Mouse (Mus musculus) neutrophil, adult 5-6 weeks (primary cell): ENCODE results near the gene Wdfy2. TPM values are rescaled to one million over a fixed set of nuclear protein-coding genes. Genes with fewer than 3 reads are reported as not detected.
"Not testable (repeated sequence)": the region's sequence is repeated elsewhere in the genome, so short reads cannot be mapped to it uniquely, and the experiment has no call there.

Experiments
- ATAC-seq: fragments of 151-379, 151-347 bp; 2 replicates; pipeline ENCODE4 v1.8.0; 2017; ENCODE audit warnings: mild to moderate bottlenecking, moderate TSS enrichment; ENCODE audit not compliant: insufficient number of reproducible peaks, poor library complexity, low FRiP score, severe bottlenecking; ENCODE audit errors: extremely low read depth
- total RNA-seq: library from RNA; stranded (forward); fragments of 200-1000 nt; gene quantifications from 2 replicates; pipeline ENCODE4 v1.2.3, GENCODE M21; 2017

Gene Wdfy2
- total RNA-seq, 1 experiment from 2014 or later = 48.5 TPM

GRCm38 (mm10) chr14:62871932-62872331 lies 34.5 kb downstream of the Wdfy2 start:
- no peak for ATAC-seq

- no peak for ATAC-seq
Measured at GRCm38 (mm10) chr14:62873820-62874219, 36.3 kb downstream of the Wdfy2 start.

DNA sequence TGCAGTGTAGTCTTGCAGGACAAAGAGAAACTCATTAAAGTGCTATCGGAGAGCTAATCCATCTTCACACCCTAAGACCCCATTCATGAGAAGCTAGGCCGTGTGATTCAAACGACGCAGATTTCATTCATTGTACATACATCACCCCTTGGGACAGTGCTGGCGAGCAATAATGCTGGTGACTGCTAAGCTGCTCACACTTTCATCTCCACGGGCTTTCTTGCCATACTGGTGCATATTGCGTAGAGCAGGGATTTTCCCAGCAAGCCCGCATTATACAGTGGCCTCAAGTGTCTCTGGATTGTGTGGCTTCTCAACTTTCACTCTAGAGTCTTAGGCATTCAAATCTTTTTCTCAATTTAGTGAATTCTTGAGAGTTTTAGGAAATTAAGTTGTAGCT lies 36.9 kb downstream of the Wdfy2 start:
- ATAC-seq = no peak

- no peak for ATAC-seq
Measured at GRCm38 (mm10) chr14:62878076-62878475, 40.6 kb downstream of the Wdfy2 start.

DNA sequence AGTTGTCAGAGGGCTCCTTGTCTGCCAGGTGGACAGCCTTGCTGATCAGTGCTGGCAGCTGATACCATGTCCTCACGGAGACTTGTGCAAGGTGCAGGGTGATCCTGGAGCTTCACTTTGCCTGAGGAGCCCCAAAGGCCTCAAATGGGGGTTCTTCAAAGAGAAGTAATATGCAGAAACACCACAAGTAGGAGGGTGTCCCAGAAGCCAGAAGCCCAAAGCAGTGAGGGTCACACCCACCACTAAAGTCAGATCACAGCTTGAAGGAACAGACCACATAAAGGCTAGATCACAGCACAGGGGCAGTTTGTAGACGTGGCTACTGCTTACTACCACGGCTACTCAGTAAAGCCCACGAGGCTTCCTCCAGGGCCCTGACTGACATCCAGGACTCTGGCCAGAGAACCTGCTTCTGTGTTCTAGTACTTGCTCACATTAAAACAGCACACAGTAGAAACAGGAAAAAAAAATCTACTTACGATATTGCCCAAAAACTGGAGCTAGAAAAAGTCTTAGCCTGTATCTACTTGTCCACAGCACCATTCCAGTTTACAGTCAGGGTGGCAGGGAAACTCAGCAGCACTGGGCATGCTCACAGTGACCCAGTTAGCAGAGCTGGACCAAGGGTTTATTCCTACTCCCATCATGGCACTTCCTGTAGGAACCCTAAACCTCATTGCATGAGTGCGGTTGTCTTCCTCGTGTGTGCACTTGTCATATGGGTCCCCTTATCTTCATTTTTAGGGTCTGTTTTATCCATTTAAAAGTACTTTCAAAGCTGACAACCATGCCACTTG lies 41.4 kb downstream of the Wdfy2 start:
- ATAC-seq = no peak

- peak; percentile 75 for ATAC-seq
Measured at GRCm38 (mm10) chr14:62879497-62879896, 42.0 kb downstream of the Wdfy2 start.

- no peak for ATAC-seq
Measured at GRCm38 (mm10) chr14:62880084-62880851, 42.8 kb downstream of the Wdfy2 start.

DNA sequence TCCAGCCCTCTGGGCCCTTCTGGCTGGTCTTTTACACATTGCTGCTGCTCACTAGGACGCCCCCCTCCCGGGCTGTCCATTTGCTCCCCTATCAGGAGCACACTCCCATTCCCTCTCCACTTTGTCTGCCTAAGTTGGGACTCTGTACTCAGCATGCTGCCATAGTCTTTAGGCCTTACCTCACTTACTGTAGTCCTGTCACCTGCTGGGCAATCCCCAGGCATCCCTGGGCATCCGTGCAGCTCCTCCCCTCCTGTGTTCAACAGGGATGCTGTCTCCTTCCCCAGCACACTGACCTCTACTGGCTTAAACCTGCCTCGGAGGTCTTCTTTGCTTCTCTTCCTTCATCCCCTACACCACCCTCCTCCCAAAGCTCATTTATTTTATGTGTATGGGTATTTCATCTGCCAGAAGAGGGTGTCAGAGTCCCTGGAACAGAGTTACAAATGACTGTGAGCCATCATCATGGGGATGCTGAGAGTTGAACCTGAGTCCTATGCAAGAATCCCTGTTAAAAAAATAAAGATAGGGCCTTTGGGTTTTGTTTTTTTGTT lies 44.7 kb downstream of the Wdfy2 start:
- no peak for ATAC-seq

- no peak for ATAC-seq
Measured at GRCm38 (mm10) chr14:62883551-62883950, 46.1 kb downstream of the Wdfy2 start.

DNA sequence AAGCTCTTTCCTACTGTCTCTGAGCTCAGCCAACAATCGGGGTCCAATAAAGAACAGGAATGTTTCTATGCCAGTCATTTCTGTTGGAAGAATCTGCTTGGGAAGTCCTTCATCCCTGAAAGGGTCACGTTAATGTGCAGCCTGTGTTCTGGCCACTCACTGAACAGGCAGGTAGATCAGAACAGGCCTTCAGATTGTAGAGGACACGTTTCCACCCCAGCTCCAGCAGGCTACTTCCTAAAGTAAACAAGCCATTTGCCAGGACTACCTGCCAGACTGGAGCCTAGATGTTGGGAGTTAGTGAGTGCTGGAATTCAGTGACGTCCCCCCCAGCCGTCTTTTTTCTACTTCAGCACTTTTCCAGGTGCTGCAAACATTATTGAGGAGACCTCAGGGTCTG lies 46.7 kb downstream of the Wdfy2 start:
- ATAC-seq = no peak

GRCm38 (mm10) chr14:62884639-62885038 lies 47.2 kb downstream of the Wdfy2 start:
- ATAC-seq = no peak

DNA sequence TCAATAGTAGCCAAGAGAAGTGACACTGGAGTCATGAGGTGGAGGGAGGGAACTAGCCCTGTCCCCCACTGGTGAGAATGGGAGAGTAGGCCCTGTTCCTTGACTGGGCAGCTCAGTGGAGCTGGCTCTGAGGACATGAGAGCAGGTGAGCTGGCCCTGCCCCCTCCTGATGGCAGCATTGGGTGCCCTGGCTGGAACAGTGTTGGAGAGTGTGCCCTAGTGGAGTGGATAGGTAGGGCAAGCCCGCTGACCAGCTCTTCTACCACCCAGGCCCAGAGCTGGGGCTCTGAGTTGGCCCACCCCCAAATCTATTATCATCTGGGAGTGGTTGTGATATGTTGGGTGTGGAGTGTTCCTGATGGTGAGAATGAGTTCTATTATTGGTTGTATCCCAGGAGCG lies 47.7 kb downstream of the Wdfy2 start:
- ATAC-seq = peak; percentile 44; the same call in 1 of the 2 replicates

DNA sequence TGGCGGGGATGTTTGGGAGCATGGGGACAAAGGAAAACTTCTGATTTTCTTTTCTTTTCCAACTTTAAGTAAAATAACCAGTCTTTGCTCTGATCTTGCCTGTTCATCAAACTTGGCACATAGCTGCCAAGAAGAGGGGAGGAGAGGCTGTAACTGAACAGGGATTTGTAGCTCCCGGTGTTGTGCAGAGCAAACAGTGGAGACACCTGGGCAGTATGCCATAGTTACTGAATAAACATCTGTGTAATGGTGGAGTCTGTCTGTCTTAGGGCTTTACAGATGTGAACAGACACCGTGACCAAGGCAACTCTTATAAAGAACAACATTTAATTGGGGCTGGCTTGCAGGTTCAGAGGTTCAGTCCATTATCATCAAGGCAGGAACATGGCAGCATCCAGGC lies 53.9 kb downstream of the Wdfy2 start:
- no peak for ATAC-seq

- no peak for ATAC-seq
Measured at GRCm38 (mm10) chr14:62892771-62893641, 55.5 kb downstream of the Wdfy2 start.

GRCm38 (mm10) chr14:62893642-62894180 lies 56.2 kb downstream of the Wdfy2 start:
- ATAC-seq = not testable (repeated sequence)

GRCm38 (mm10) chr14:62894924-62895840 lies 57.7 kb downstream of the Wdfy2 start:
- no peak for ATAC-seq

DNA sequence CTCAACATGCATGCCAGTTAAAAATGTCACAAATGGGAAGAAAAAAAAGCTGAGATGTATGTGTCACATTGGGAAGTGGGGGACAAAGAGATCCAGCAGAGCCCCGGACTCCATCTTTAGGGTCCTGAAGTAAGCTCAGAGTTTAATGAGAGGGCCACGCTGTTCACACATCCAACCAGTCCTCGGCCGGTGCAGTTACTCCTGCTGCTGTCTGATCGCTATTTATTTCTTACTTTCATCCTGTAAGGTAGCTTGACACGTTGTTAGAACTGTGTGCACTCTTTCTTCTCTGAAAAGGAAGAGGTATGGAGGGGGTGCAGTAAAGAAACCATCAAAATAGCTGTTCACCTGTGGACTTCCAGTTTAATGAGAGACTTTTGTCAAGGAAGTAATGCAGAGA lies 60.6 kb downstream of the Wdfy2 start:
- ATAC-seq = no peak

DNA sequence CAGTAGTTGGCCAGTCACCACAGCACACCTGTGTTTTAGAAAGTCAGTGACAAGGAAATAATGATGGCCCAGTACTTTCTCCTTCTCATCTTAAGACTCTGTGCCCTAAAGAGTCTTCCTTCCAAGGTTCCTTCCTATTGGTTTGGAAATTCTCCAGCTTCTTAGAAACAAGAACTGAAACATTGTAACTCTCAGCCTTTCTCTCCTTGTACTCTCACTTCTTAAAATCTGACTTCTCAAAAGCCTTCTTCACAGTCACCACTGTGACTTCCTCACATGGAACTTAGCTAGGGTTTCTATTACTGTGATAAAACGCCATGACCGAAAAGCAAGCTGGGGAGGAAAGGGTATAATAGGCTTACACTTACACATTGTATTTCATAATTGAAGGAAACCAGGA lies 70.4 kb downstream of the Wdfy2 start:
- no peak for ATAC-seq
